Mouse (Mus musculus) spleen, adult 2 months (tissue): ENCODE data around the gene Cpsf4l. TPM values are rescaled to one million over a fixed set of nuclear protein-coding genes. Genes with fewer than 3 reads are reported as not detected.

Experiments
- DNase-seq, 2 experiments: peaks; one replicate each; pipeline versions ENCODE4 v3.0.0 to v3.0.0-alpha.2; 2012 to 2021; ENCODE audit warnings: low spot score in 2 of 2, low read depth in 1 of 2
- H3K27ac ChIP-seq: fragments of 200-500 bp; 2 replicates; pipeline ENCODE4 v1.5.1; 2012; ENCODE audit warnings: low read length, inconsistent platforms; ENCODE audit not compliant: insufficient read depth
- H3K27me3 ChIP-seq: fragments of 200-500 bp; 2 replicates; pipeline ENCODE4 v1.6.1; 2012; ENCODE audit warnings: mild to moderate bottlenecking, moderate library complexity, low read length, inconsistent platforms; ENCODE audit not compliant: control insufficient read depth, insufficient read depth
- H3K36me3 ChIP-seq: fragments of 200-500 bp; 2 replicates; pipeline ENCODE4 v1.6.1; 2012; ENCODE audit warnings: mild to moderate bottlenecking, low read length, inconsistent platforms; ENCODE audit not compliant: control insufficient read depth, insufficient read depth
- H3K4me1 ChIP-seq: fragments of 200-500 bp; 2 replicates; pipeline ENCODE4 v1.6.1; 2011; ENCODE audit warnings: inconsistent platforms; ENCODE audit not compliant: control insufficient read depth, insufficient read depth, insufficient read length
- H3K4me3 ChIP-seq: fragments of 200-500 bp; 2 replicates; pipeline ENCODE4 v1.5.1; 2011; ENCODE audit warnings: mild to moderate bottlenecking, inconsistent platforms; ENCODE audit not compliant: insufficient read depth, insufficient read length; ENCODE audit errors: extremely low read depth
- CTCF ChIP-seq: fragments of 200-500 bp; IDR thresholded peaks from 2 replicates; pipeline ENCODE4 v1.5.1; 2011; ENCODE audit warnings: mild to moderate bottlenecking, inconsistent platforms; ENCODE audit not compliant: insufficient read depth, insufficient read length, insufficient replicate concordance; ENCODE audit errors: extremely low read depth
- POLR2A ChIP-seq: fragments of 200-500 bp; IDR thresholded peaks from 2 replicates; pipeline ENCODE4 v1.6.1; 2011; ENCODE audit warnings: low read depth, low read length, inconsistent platforms
- WGBS: fragments of 180-500 bp; shearing (Covaris S2); methylation state at CpG from one replicate; pipeline ENCODE4 v1.1.7; 2018; 5-methylcytosine and 5-hydroxymethylcytosine counted together
- polyA plus RNA-seq: library from polyadenylated mRNA; depleted of rRNA; stranded (reverse); fragments of >200 nt; gene quantifications from 2 replicates; pipeline ENCODE4 v1.2.3, GENCODE M21; 2012

Gene Cpsf4l
- polyA plus RNA-seq, 1 experiment, result not detected

DNA sequence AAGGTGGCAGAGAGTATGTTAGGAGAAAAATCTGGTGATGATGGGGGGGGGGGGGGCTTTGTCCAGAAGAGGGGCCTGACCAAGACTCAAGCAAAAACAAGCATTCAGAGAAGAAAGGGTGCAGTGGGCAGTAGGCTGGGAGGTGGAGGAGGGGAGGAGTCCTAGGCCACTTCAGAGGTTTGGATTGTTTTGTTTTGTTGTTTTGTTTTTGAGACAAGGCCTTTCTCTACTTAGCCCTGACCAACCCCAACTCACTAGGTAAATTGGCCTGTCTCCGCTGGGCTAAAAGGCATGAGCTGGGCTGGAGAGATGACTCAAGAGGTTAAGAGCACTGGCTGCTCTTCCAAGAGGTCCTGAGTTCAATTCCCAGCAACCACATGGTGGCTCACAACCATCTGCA, 1.2 kb upstream of the Cpsf4l start:
- no peaks in the 10 kb centered on the region for H3K36me3 ChIP-seq
- WGBS, result 91% methylated on average over 1 of the region's 1 CpGs
- no peak for DNase-seq
- H3K4me3 ChIP-seq, result no peak overlapping the region
- no peak for TF ChIP-seq POLR2A
- TF ChIP-seq CTCF, result no peak
- no peaks in the 10 kb centered on the region for H3K27me3 ChIP-seq
- H3K27ac ChIP-seq, result no peak overlapping the region
- no peaks in the 10 kb centered on the region for H3K4me1 ChIP-seq

DNA sequence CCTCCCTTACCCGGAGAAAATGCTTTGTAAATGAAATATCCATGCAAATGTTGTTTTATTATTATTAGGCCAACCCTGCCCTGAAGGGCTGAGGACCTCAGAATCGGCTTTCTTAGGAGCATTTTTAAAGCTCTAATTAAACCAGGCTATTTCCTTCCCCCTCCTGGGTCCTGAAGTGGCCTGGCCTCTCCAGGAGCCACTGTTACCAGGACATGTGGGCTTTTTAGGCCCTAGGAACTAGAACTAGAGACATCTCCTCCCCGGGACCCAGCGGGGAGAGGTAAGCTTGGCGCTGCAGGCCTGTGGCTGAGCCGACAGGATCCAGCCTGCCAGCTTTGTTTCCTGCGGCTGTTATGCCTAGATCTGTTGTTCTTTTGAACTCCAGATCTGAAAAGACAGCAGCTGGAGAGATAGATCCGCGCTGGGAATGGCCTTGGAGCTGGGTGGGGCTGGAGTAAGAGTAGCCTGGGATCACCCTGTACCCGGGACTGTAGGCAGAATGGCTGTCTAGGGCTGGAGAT, 500 bp upstream of the Cpsf4l start:
- WGBS, result 23% methylated on average over 10 of the region's 10 CpGs
- Histone ChIP-seq H3K4me1 (no peaks in the 10 kb centered on the region), H3K4me3 (no peak overlapping the region), H3K36me3 (no peaks in the 10 kb centered on the region), H3K27ac (peak overlapping the region; percentile 25; the same call in 1 of the 2 replicates), H3K27me3 (no peaks in the 10 kb centered on the region)
- DNase-seq, result no peak
- TF ChIP-seq CTCF (no peak), POLR2A (no peak)

DNA sequence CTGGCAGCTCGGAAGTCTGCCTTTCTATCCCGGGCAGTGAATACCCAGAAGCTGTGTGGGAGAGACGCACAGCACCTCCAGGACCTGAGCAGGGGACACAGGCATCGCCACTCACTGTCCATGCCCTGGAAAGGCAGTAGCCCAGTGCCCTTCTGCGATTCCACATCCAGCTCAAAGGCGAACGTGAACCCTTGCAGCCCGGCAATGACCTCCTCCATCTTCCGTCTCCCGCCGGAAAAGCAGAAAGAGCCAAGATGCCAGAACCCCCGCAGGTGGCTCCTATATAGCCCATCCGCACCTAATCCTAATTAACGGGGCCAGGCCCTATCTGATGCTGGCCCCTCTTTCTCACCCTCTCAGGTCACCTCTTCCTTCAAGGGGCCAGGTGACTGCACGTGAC, 545 bp downstream of the Cpsf4l start:
- Histone ChIP-seq H3K36me3 (no peaks in the 10 kb centered on the region), H3K27me3 (no peaks in the 10 kb centered on the region), H3K4me1 (no peaks in the 10 kb centered on the region), H3K27ac (no peak overlapping the region), H3K4me3 (no peak overlapping the region)
- DNase-seq, result no peak
- WGBS, result 88% methylated on average over 15 of the region's 15 CpGs
- no peak for TF ChIP-seq POLR2A
- TF ChIP-seq CTCF, result no peak

DNA sequence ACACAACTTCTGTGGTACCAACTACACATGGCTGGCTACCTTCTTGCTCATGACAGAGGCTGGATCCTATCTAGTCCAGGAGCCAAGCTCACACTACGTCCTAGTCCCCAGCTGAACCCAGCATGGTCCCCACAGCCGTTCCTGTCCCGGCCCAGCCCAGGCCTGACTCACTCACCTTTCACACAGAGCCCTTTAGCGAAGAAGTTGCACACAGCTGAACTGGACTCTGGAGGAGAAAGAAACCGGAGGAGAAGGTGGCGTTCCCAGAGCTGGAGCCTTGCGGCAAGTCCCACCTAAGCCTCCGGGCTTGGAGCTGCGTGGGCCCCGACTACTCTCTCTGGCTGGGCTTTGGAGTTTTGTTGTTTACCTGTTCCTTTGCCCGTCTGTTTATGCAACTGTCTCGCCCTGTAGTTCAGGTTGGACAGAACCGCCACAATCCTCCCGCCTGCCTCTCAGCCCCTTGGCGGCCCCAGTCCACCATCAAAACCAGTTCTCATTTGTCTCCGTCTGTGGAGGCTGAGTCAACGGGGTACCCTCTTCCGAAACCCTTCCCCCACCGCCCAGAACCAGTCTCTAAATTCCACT, 1.1 kb downstream of the Cpsf4l start:
- H3K27ac ChIP-seq, result no peak overlapping the region
- TF ChIP-seq CTCF (no peak), POLR2A (no peak)
- H3K36me3 ChIP-seq, result no peaks in the 10 kb centered on the region
- H3K27me3 ChIP-seq, result no peaks in the 10 kb centered on the region
- H3K4me3 ChIP-seq, result no peak overlapping the region
- no peaks in the 10 kb centered on the region for H3K4me1 ChIP-seq
- no peak for DNase-seq
- WGBS, result 90% methylated on average over 19 of the region's 19 CpGs

DNA sequence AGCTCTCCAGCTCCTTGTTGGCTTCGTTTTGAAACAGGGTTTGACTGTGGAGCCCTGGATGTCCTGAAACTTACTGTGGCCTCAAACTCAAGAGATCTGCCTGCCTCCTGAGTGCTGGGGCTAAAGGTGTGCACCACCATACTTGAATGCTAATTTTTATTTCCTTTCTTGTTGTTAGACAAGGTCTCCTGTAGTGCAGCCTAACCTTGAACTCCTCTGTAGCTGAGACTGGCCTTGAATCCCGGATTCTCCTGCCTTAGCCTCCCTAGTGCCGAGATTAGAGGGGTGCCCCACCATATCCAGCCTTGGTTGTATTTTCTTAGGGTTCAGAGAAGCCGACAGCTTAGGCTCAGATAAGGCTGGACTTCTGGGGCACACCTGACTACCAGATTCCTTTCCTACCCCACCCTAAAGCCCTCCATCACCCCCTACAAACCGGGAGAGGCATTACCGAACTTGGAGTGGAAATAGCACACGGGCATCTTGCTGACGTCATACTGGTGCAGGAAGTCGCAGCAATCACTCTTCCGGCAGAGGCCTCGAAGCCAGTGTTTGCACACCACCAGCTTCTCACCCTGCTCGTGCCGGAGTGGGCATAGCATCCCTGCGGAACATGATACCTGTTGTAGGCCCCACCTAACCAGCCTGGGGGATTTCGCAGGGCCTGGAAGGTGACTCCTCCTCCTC, 3.7 kb downstream of the Cpsf4l start:
- no peaks in the 10 kb centered on the region for H3K4me1 ChIP-seq
- WGBS, result 85% methylated on average over 15 of the region's 15 CpGs
- H3K27ac ChIP-seq, result no peak overlapping the region
- no peak for TF ChIP-seq POLR2A
- no peak for TF ChIP-seq CTCF
- no peak for DNase-seq
- no peaks in the 10 kb centered on the region for H3K27me3 ChIP-seq
- no peak overlapping the region for H3K4me3 ChIP-seq
- H3K36me3 ChIP-seq, result no peaks in the 10 kb centered on the region

DNA sequence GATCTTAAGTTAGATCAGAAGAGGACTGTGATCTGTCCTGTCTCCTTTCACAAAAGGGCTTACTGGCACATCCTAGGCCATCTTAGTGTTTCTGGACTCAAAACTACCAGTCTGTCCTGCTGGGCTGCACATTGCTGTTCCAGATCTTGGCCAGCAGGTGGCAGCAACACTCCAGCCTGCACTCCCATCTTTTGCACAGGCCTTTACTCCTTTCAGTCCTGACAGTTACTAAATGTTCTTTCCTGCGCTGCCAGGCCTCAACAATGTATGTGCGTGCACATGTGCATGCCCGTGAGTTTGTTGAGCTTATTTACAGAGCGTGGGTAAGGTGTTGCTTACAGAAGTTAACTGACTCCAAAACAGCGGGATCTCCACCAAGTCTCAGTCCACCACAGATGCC, 6.1 kb downstream of the Cpsf4l start:
- H3K27me3 ChIP-seq, result no peaks in the 10 kb centered on the region
- DNase-seq, result peak; percentile 29 to 65
- no peaks in the 10 kb centered on the region for H3K4me1 ChIP-seq
- 32% methylated on average over 5 of the region's 5 CpGs for WGBS
- H3K4me3 ChIP-seq, result no peak overlapping the region
- TF ChIP-seq POLR2A, result no peak
- peak; percentile 97 for TF ChIP-seq CTCF
- no peaks in the 10 kb centered on the region for H3K36me3 ChIP-seq
- no peak overlapping the region for H3K27ac ChIP-seq

DNA sequence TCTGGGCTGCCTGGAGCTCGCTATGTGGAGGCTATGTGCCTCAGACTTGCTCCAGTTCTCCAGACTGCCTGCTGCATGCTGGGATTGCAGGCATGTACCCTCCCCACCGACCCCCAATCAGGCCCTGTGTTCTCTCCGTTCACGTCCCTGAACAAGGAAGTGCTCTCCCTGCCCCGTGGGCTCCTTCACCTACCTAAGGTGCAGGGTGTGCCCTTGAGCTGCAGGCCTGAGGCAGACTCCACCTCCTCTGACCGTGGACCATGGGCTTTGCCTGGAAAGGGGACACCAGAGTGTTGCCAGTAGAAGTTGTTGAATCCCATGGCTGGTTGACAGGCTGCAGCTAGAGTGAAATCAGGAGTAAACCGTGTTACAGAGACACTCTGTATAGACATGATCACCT, 10.2 kb downstream of the Cpsf4l start:
- Histone ChIP-seq H3K36me3 (peaks cover 4% of the 10 kb centered on the region), H3K4me1 (no peaks in the 10 kb centered on the region), H3K27ac (no peak overlapping the region), H3K27me3 (no peaks in the 10 kb centered on the region), H3K4me3 (no peak overlapping the region)
- WGBS, result 92% methylated on average over 7 of the region's 7 CpGs
- TF ChIP-seq POLR2A, result no peak
- no peak for DNase-seq
